Mouse (Mus musculus) forebrain, embryonic 14.5 days (tissue): ENCODE results near the gene Scgb1b29. TPM values are rescaled to one million over a fixed set of nuclear protein-coding genes. Genes with fewer than 3 reads are reported as not detected.
"Not testable (repeated sequence)": the region's sequence is repeated elsewhere in the genome, so short reads cannot be mapped to it uniquely, and the experiment has no call there.

ENCODE experiments used
- ATAC-seq: fragments of 200-750 bp; cut with Nextera tagmentation; 2 replicates; pipeline ENCODE4 v1.8.0; 2017; ENCODE audit warnings: mild to moderate bottlenecking, moderate library complexity
- DNase-seq: peaks from one replicate; pipeline ENCODE4 v3.0.0-alpha.2; 2015; ENCODE audit warnings: low spot score
- H3K27ac ChIP-seq: fragments of 300-500 bp; sonication (generic); 2 replicates; pipeline ENCODE4 v1.5.1; 2014; ENCODE audit warnings: low read depth, mild to moderate bottlenecking, control low read depth, low read length, moderate library complexity
- H3K27me3 ChIP-seq: fragments of 300-500 bp; sonication (generic); replicated peaks from 2 replicates; pipeline ENCODE4 v1.6.1; 2014; ENCODE audit warnings: low read length, control low read depth, mixed read lengths; ENCODE audit not compliant: control insufficient read depth, insufficient read depth
- H3K36me3 ChIP-seq: fragments of 300-500 bp; sonication (generic); 2 replicates; pipeline ENCODE4 v1.6.1; 2014; ENCODE audit warnings: low read length, control low read depth; ENCODE audit not compliant: control insufficient read depth, insufficient read depth
- H3K4me1 ChIP-seq: fragments of 300-500 bp; sonication (generic); 2 replicates; pipeline ENCODE4 v1.6.1; 2014; ENCODE audit warnings: antibody characterized with exemption, low read length, control low read depth; ENCODE audit not compliant: control insufficient read depth, insufficient read depth
- H3K4me2 ChIP-seq: fragments of 300-500 bp; sonication (generic); 2 replicates; pipeline ENCODE4 v1.6.1; 2014; ENCODE audit warnings: mild to moderate bottlenecking, control low read depth, low read length
- H3K4me3 ChIP-seq: fragments of 300-500 bp; sonication (generic); 2 replicates; pipeline ENCODE4 v1.5.1; 2014; ENCODE audit warnings: low read depth, low read length, control low read depth
- H3K9ac ChIP-seq: fragments of 300-500 bp; sonication (generic); 2 replicates; pipeline ENCODE4 v1.6.1; 2014; ENCODE audit warnings: mild to moderate bottlenecking, low read length, control low read depth, moderate library complexity
- H3K9me3 ChIP-seq: fragments of 300-500 bp; sonication (generic); replicated peaks from 2 replicates; pipeline ENCODE4 v1.6.1; 2016; ENCODE audit warnings: low read length, control low read depth, mixed read lengths; ENCODE audit not compliant: control insufficient read depth
- WGBS: fragments of 180-500 bp; shearing (Covaris S2); extraction: QIAGEN DNeasy Blood & Tissue Kit; methylation state at CpG from one replicate; pipeline ENCODE4 v1.1.7; 2014; 5-methylcytosine and 5-hydroxymethylcytosine counted together
- polyA plus RNA-seq: library from polyadenylated mRNA; unstranded; fragments of >200 nt; fragmentation: Nextera tagmentation; extraction: Ambion mirVana; gene quantifications from 2 replicates; pipeline ENCODE4 v1.2.1, GENCODE M21; 2014

The Scgb1b29 gene
- polyA plus RNA-seq = not detected in 2 replicates

- ATAC-seq, H3K36me3 ChIP-seq, H3K4me3 ChIP-seq, H3K4me1 ChIP-seq, DNase-seq, H3K9ac ChIP-seq, H3K4me2 ChIP-seq, H3K27ac ChIP-seq, H3K27me3 ChIP-seq, H3K9me3 ChIP-seq: not testable (repeated sequence)
- 85% methylated on average over 3 of the region's 5 CpGs for WGBS
Observed at GRCm38 (mm10) chr7:32441241-32441640, at the start of gene Scgb1b29. Gene Scgb1b29 (plus strand): TSS chr7:32441541.

- H3K36me3 ChIP-seq, H3K9ac ChIP-seq, H3K4me2 ChIP-seq, H3K27me3 ChIP-seq, ATAC-seq, H3K9me3 ChIP-seq, H3K4me3 ChIP-seq, DNase-seq, H3K4me1 ChIP-seq, H3K27ac ChIP-seq: not testable (repeated sequence)
- 89% methylated on average over 10 of the region's 11 CpGs for WGBS
Observed at GRCm38 (mm10) chr7:32428636-32429035, 12.7 kb upstream of the Scgb1b29 start.

Other genes with a start within 250 kb of the Scgb1b29 start
- gene Scgb2b11, start 230.4 kb upstream of the Scgb1b29 start, polyA plus RNA-seq = not detected in 2 replicates
- gene Scgb1b11, start 218.7 kb upstream of the Scgb1b29 start, polyA plus RNA-seq = not detected in 2 replicates
- gene Scgb2b12, start 114.3 kb upstream of the Scgb1b29 start, polyA plus RNA-seq = not detected in 2 replicates
- not detected in 2 replicates for gene Scgb1b12, start 107.4 kb upstream of the Scgb1b29 start, polyA plus RNA-seq